Mouse (Mus musculus) liver, embryonic 14.5 days (tissue): ENCODE data around the gene Fbxw18. TPM values are rescaled to one million over a fixed set of nuclear protein-coding genes. Genes with fewer than 3 reads are reported as not detected.
A peak's percentile ranks its signal among the peaks of the same experiment; 100 is the strongest.
"Not testable (repeated sequence)": the region's sequence is repeated elsewhere in the genome, so short reads cannot be mapped to it uniquely, and the experiment has no call there.

Experiments used
- ATAC-seq: fragments of 200-750 bp; cut with Nextera tagmentation; 2 replicates; pipeline ENCODE4 v1.8.0; 2017; ENCODE audit warnings: moderate number of reproducible peaks, mild to moderate bottlenecking, moderate library complexity; ENCODE audit not compliant: insufficient read depth
- DNase-seq, 3 experiments: peaks; one replicate each; pipeline ENCODE4 v3.0.0-alpha.2; 2012 to 2013; ENCODE audit warnings: low read depth in 3 of 3, low spot score in 3 of 3
- H3K27ac ChIP-seq: fragments of 300-500 bp; sonication (generic); 2 replicates; pipeline ENCODE4 v1.5.1; 2014; ENCODE audit warnings: moderate library complexity, mild to moderate bottlenecking, control low read depth, inconsistent platforms
- H3K27me3 ChIP-seq: fragments of 300-500 bp; sonication (generic); 2 replicates; pipeline ENCODE4 v1.6.1; 2014; ENCODE audit warnings: mild to moderate bottlenecking, low read length, moderate library complexity; ENCODE audit not compliant: control insufficient read depth, insufficient read depth
- H3K36me3 ChIP-seq: fragments of 300-500 bp; sonication (generic); replicated peaks from 2 replicates; pipeline ENCODE4 v1.6.1; 2014; ENCODE audit warnings: low read depth; ENCODE audit not compliant: control insufficient read depth, insufficient read depth
- H3K4me1 ChIP-seq, 2 experiments: fragments of 200-500 bp in 1 of 2; fragments of 300-500 bp in 1 of 2; sonication (generic) in 1 of 2; replicated peaks; 2 replicates each; pipeline ENCODE4 v1.6.1; 2012 to 2014; ENCODE audit warnings: antibody characterized with exemption in 1 of 2, inconsistent platforms in 1 of 2, low read length in 1 of 2; ENCODE audit not compliant: control insufficient read depth in 2 of 2, insufficient read depth in 2 of 2
- H3K4me2 ChIP-seq: fragments of 300-500 bp; sonication (generic); 2 replicates; pipeline ENCODE4 v1.6.1; 2014; ENCODE audit warnings: low read depth, mild to moderate bottlenecking, control low read depth, moderate library complexity
- H3K4me3 ChIP-seq, 2 experiments: fragments of 200-500 bp in 1 of 2; fragments of 300-500 bp in 1 of 2; sonication (generic) in 1 of 2; 2 replicates each; pipeline ENCODE4 v1.5.1; 2012 to 2014; ENCODE audit warnings: low read depth in 2 of 2, low read length in 2 of 2, mild to moderate bottlenecking in 2 of 2, control low read depth in 1 of 2, inconsistent platforms in 1 of 2, moderate library complexity in 1 of 2; ENCODE audit not compliant: insufficient read depth in 1 of 2
- H3K9ac ChIP-seq: fragments of 300-500 bp; sonication (generic); replicated peaks from 2 replicates; pipeline ENCODE4 v1.6.1; 2014; ENCODE audit warnings: mild to moderate bottlenecking, control low read depth, moderate library complexity
- H3K9me3 ChIP-seq: fragments of 300-500 bp; sonication (generic); 2 replicates; pipeline ENCODE4 v1.6.1; 2016; ENCODE audit warnings: low read length, mixed read lengths; ENCODE audit not compliant: control insufficient read depth
- CTCF ChIP-seq: IDR thresholded peaks from 2 replicates; pipeline ENCODE4 v1.5.1; 2016; ENCODE audit warnings: antibody characterized with exemption, low read depth, control low read depth
- EP300 ChIP-seq: IDR thresholded peaks from 2 replicates; pipeline ENCODE4 v1.6.1; 2016; ENCODE audit warnings: antibody characterized with exemption, low read depth
- WGBS: fragments of 180-500 bp; shearing (Covaris S2); extraction: QIAGEN DNeasy Blood & Tissue Kit; methylation state at CpG from one replicate; pipeline ENCODE4 v1.1.7; 2014; ENCODE audit not compliant: insufficient replicate concordance; 5-methylcytosine and 5-hydroxymethylcytosine counted together
- polyA plus RNA-seq, 2 experiments: library from polyadenylated mRNA; depleted of rRNA in 1 of 2; stranded (reverse) in 1 of 2; unstranded in 1 of 2; fragments of >200 nt; fragmentation: Nextera tagmentation in 1 of 2; extraction: Ambion mirVana in 1 of 2; gene quantifications; 2 replicates each; pipeline versions ENCODE4 v1.2.1 to v1.2.3; 2012 to 2014

Fbxw18 gene
- polyA plus RNA-seq (2012; rRNA removed) (not detected in 2 replicates), polyA plus RNA-seq (2014; fragmentation: Nextera tagmentation; extraction: Ambion mirVana) (not detected in 2 replicates)

DNA sequence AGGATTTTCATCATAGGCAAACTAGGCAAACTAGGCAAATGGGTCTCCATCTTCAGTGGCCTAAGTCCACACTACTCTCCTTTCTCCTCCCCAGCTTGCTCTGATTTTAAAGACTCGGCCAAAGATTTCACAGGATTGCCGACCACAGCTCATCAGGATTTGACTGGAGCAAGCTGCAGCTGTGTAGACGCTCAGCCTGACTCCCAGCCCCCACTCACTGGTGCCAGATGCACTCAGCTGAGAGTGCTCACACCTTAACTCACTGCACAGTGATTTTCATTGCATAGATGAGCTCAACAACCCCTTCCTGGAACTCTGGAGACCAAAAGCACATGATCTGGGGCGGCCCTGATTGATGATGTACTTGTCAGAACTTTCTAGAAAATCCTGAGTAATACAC lies at the start of gene Fbxw18:
TSS of gene Fbxw18 (minus strand) at position 101 of the 400 bp plus-strand sequence.
- DNase-seq, result not testable (repeated sequence)
- 48% methylated on average over 4 of the region's 4 CpGs for WGBS

DNA sequence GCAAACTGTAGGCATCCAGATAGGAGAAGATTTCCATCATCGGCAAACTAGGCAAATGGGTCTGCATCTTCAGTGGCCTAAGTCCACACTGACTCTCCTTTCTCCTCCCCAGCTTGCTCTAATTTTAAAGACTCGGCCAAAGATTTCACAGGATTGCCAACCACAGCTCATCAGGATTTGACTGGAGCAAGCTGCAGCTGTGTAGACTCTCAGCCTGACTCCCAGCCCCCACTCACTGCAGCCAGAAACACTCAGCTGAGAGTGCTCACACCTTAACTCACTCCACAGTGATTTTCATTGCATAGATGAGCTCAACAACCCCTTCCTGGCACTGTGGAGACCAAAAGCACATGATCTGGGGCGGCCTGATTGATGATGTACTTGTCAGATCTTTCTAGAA lies 43.5 kb upstream of the Fbxw18 start, which contains the start of gene Fbxw26:
TSS of gene Fbxw26 (minus strand) at position 101 of the 400 bp plus-strand sequence.
- not testable (repeated sequence) for H3K27me3 ChIP-seq, H3K36me3 ChIP-seq, ATAC-seq, H3K4me2 ChIP-seq, DNase-seq, H3K27ac ChIP-seq, H3K9ac ChIP-seq, H3K4me1 ChIP-seq, H3K9me3 ChIP-seq, H3K4me3 ChIP-seq
- WGBS, result 55% methylated on average over 3 of the region's 3 CpGs

More for the DNA sequence above, at the start of gene Fbxw18:
- not testable (repeated sequence) for H3K27ac ChIP-seq, ATAC-seq, H3K9ac ChIP-seq, H3K4me3 ChIP-seq, H3K4me2 ChIP-seq, H3K9me3 ChIP-seq, H3K4me1 ChIP-seq, H3K27me3 ChIP-seq, H3K36me3 ChIP-seq

DNA sequence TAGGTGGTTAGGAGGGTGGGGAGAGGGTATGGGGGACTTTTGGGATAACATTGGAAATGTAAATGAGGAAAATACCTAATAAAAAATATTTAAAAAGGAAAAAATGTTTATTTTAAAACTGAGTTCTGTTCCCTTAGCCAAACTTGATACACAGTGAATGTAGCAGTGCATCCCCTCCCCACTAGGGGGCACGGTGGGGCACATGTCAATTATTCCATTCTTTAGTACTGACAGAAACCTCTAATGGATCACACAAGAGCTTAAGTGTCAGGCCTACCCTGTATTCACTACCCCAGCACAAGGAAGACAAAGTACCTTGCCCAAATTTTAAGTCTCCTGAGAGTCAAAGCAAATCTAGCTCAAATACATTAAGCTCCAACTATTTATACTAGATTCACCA lies 17.2 kb downstream of the Fbxw18 start:
- no peak overlapping the region for H3K4me3 ChIP-seq
- H3K27ac ChIP-seq, result no peak overlapping the region
- no peak overlapping the region for H3K9ac ChIP-seq
- no peaks in the 10 kb centered on the region for H3K4me1 ChIP-seq
- WGBS, result 0% methylated on average over 1 of the region's 1 CpGs
- no peak for DNase-seq
- no peak for ATAC-seq
- no peaks in the 10 kb centered on the region for H3K36me3 ChIP-seq
- H3K4me2 ChIP-seq, result no peak overlapping the region
- no peaks in the 10 kb centered on the region for H3K9me3 ChIP-seq
- TF ChIP-seq EP300, result no peak
- TF ChIP-seq CTCF, result peak; percentile 64
- H3K27me3 ChIP-seq, result no peaks in the 10 kb centered on the region

DNA sequence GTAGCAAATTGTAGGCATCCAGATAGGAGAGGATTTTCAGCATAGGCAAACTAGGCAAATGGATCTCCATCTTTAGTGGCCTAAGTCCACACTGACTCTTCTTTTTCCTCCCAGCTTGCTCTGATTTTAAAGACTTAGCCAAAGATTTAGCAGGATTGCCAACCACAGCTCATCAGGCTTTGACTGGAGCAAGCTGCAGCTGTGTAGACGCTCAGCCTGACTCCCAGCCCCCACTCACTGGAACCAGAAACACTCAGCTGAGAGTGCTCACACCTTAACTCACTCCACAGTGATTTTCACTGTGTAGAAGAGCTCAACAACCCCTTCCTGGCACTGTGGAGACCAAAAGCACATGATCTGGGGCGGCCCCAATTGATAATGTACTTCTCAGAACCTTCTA lies 37.9 kb downstream of the Fbxw18 start, which contains the start of gene Fbxw25:
TSS of gene Fbxw25 (minus strand) at position 101 of the 400 bp plus-strand sequence.
- not testable (repeated sequence) for H3K4me2 ChIP-seq, H3K4me3 ChIP-seq, H3K9ac ChIP-seq, H3K27me3 ChIP-seq, DNase-seq, H3K9me3 ChIP-seq, H3K27ac ChIP-seq, ATAC-seq, H3K36me3 ChIP-seq, H3K4me1 ChIP-seq
- 48% methylated on average over 2 of the region's 2 CpGs for WGBS

Other genes with a start within 250 kb of the Fbxw18 start
- not detected in 2 replicates for gene Fbxw19, start 206.8 kb downstream of the Fbxw18 start, polyA plus RNA-seq (2012; rRNA removed)
- gene Fbxw19, start 206.8 kb downstream of the Fbxw18 start, polyA plus RNA-seq (2014; fragmentation: Nextera tagmentation; extraction: Ambion mirVana), result not detected in 2 replicates
- gene Fbxw15, start 134.4 kb downstream of the Fbxw18 start, polyA plus RNA-seq (2012; rRNA removed), result 0.02 TPM in 1 of 2 replicates, not detected in the other
- not detected in 2 replicates for gene Fbxw15, start 134.4 kb downstream of the Fbxw18 start, polyA plus RNA-seq (2014; fragmentation: Nextera tagmentation; extraction: Ambion mirVana)
- not detected in 2 replicates for gene Fbxw24, start 76.6 kb downstream of the Fbxw18 start, polyA plus RNA-seq (2012; rRNA removed)
- not detected in 2 replicates for gene Fbxw24, start 76.6 kb downstream of the Fbxw18 start, polyA plus RNA-seq (2014; fragmentation: Nextera tagmentation; extraction: Ambion mirVana)
- gene Fbxw25, start 38.0 kb downstream of the Fbxw18 start, polyA plus RNA-seq (2012; rRNA removed), result not detected in 2 replicates
- not detected in 2 replicates for gene Fbxw25, start 38.0 kb downstream of the Fbxw18 start, polyA plus RNA-seq (2014; fragmentation: Nextera tagmentation; extraction: Ambion mirVana)
- gene Fbxw26, start 43.4 kb upstream of the Fbxw18 start, polyA plus RNA-seq (2012; rRNA removed), result 0.01 TPM in 1 of 2 replicates, not detected in the other
- gene Fbxw26, start 43.4 kb upstream of the Fbxw18 start, polyA plus RNA-seq (2014; fragmentation: Nextera tagmentation; extraction: Ambion mirVana), result not detected in 2 replicates
- not detected in 2 replicates for gene Fbxw27, start 88.0 kb upstream of the Fbxw18 start, polyA plus RNA-seq (2012; rRNA removed)
- gene Fbxw27, start 88.0 kb upstream of the Fbxw18 start, polyA plus RNA-seq (2014; fragmentation: Nextera tagmentation; extraction: Ambion mirVana), result not detected in 2 replicates
- not detected in 2 replicates for gene Spink8, start 109.6 kb upstream of the Fbxw18 start, polyA plus RNA-seq (2012; rRNA removed)
- gene Spink8, start 109.6 kb upstream of the Fbxw18 start, polyA plus RNA-seq (2014; fragmentation: Nextera tagmentation; extraction: Ambion mirVana), result not detected in 2 replicates
- gene Nme6, start 130.0 kb upstream of the Fbxw18 start, polyA plus RNA-seq (2012; rRNA removed), result 34.0 and 34.3 TPM in 2 replicates
- 53.6 and 54.6 TPM in 2 replicates for gene Nme6, start 130.0 kb upstream of the Fbxw18 start, polyA plus RNA-seq (2014; fragmentation: Nextera tagmentation; extraction: Ambion mirVana)
- 54.1 and 56.1 TPM in 2 replicates for gene Camp, start 146.9 kb upstream of the Fbxw18 start, polyA plus RNA-seq (2012; rRNA removed)
- 78.5 and 101 TPM in 2 replicates for gene Camp, start 146.9 kb upstream of the Fbxw18 start, polyA plus RNA-seq (2014; fragmentation: Nextera tagmentation; extraction: Ambion mirVana)
- 7.6 and 10.8 TPM in 2 replicates for gene Cdc25a, start 172.9 kb upstream of the Fbxw18 start, polyA plus RNA-seq (2012; rRNA removed)
- 11.9 and 14.9 TPM in 2 replicates for gene Cdc25a, start 172.9 kb upstream of the Fbxw18 start, polyA plus RNA-seq (2014; fragmentation: Nextera tagmentation; extraction: Ambion mirVana)
- 13.5 and 16.0 TPM in 2 replicates for gene Map4, start 228.8 kb upstream of the Fbxw18 start, polyA plus RNA-seq (2012; rRNA removed)
- 6.6 and 7.7 TPM in 2 replicates for gene Map4, start 228.8 kb upstream of the Fbxw18 start, polyA plus RNA-seq (2014; fragmentation: Nextera tagmentation; extraction: Ambion mirVana)